Mouse (Mus musculus) erythroblast, embryonic 14.5 days (primary cell): ENCODE data around the gene Gm4763.

Source experiments
- GATA1 ChIP-seq: IDR thresholded peaks from 2 replicates; pipeline ENCODE4 v1.6.1; 2012; ENCODE audit warnings: low read length, inconsistent platforms, mixed read lengths
- TAL1 ChIP-seq: IDR thresholded peaks from 3 replicates; pipeline ENCODE4 v1.6.1; 2012; ENCODE audit warnings: low read length, inconsistent platforms, mixed read lengths

- no peak for TF ChIP-seq GATA1
- TF ChIP-seq TAL1, result no peak
Measured at GRCm38 (mm10) chr7:24708832-24709292, 17.8 kb downstream of the Gm4763 start, which contains the start of gene BC049730.
